Mouse (Mus musculus): ENCODE measurements around the gene Farp2. TPM values are rescaled to one million over a fixed set of nuclear protein-coding genes. Genes with fewer than 3 reads are reported as not detected.
A peak's percentile ranks its signal among the peaks of the same experiment; 100 is the strongest.
"Not testable (repeated sequence)": the region's sequence is repeated elsewhere in the genome, so short reads cannot be mapped to it uniquely, and the experiment has no call there.

Farp2 gene
- 5.9 and 8.3 TPM in 2 replicates for polyA plus RNA-seq (2016; fragmentation: Nextera tagmentation; extraction: Ambion mirVana)

GRCm38 (mm10) chr1:93511585-93512350 lies at the start of gene Farp2:
Gene Farp2, plus strand, starts transcription at chr1:93512079.
- peak within 1 kb of the TSS; percentile 82 for H3K27ac ChIP-seq
- H3K9me3 ChIP-seq: no peaks in the 10 kb centered on the region
- peak; percentile 98 for ATAC-seq (ENCODE audit: insufficient number of reproducible peaks, insufficient read depth, low FRiP score, low TSS enrichment, low read depth)
- peaks cover 15% of the 10 kb centered on the region for H3K36me3 ChIP-seq
- WGBS: under 1% methylated on average over 71 of the region's 71 CpGs
- H3K27me3 ChIP-seq: no peaks in the 10 kb centered on the region
- peaks cover 21% of the 10 kb centered on the region for H3K4me1 ChIP-seq (replicated peaks)
- peak within 1 kb of the TSS; percentile 84 for H3K9ac ChIP-seq (replicated peaks)
- peak within 1 kb of the TSS; percentile 72 for H3K4me3 ChIP-seq (replicated peaks)
- H3K4me2 ChIP-seq: peak within 1 kb of the TSS; percentile 78

DNA sequence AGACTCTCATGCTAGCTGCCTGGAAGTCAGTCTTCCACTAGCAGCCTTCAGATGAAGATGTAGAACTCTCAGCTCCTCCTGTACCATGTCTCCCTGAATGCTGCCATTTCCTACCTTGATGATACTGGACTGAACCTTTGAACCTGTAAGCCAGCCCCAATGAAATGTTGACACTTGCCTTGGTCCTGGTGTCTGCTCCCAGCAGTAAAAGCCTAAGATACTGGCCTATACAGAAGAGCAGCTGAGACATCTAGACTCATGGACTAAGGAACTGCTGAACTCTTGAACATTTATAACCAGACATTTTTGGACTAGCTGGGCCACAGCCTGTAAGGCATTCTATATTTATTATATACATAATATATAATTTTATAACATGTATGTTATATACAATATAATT lies 46.8 kb upstream of the Farp2 start:
- Histone ChIP-seq H3K4me2 (no peak overlapping the region), H3K27me3 (no peaks in the 10 kb centered on the region), H3K4me3 (replicated peaks) (no peak overlapping the region), H3K4me1 (replicated peaks) (no peaks in the 10 kb centered on the region; the same call in 1 of the 2 replicates), H3K9ac (replicated peaks) (no peak overlapping the region), H3K9me3 (no peaks in the 10 kb centered on the region), H3K36me3 (0 out of 2 replicates have a peak, but pooled peaks cover 7% of the 10 kb centered on the region), H3K27ac (no peak overlapping the region)
- ATAC-seq (ENCODE audit: insufficient number of reproducible peaks, insufficient read depth, low FRiP score, low TSS enrichment, low read depth): no peak

DNA sequence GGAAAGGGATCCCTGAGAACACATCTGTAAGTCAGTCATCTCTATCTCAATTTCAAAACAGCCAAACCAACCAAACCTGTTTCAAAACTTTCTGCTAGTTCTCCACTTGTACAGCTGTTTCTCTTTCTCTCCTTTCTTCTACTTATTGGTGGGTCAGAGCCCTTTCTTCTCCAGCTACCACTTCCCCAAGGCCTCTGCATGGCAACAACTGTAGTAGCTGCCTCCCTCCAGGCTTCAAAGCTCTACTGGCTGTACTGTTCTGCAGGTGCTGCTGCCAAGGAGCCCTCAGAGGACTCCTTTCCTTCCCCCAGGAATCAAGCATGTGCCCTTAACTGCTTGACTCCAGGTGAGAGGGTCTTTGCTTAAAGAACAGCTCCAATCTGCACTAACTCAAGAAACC lies 46.1 kb upstream of the Farp2 start:
- Histone ChIP-seq H3K4me3 (replicated peaks) (no peak overlapping the region), H3K4me1 (replicated peaks) (no peaks in the 10 kb centered on the region; the same call in 1 of the 2 replicates), H3K9ac (replicated peaks) (no peak overlapping the region), H3K27ac (no peak overlapping the region), H3K4me2 (no peak overlapping the region), H3K9me3 (no peaks in the 10 kb centered on the region), H3K36me3 (0 out of 2 replicates have a peak, but pooled peaks cover 7% of the 10 kb centered on the region), H3K27me3 (no peaks in the 10 kb centered on the region)
- no peak for ATAC-seq (ENCODE audit: insufficient number of reproducible peaks, insufficient read depth, low FRiP score, low TSS enrichment, low read depth)

GRCm38 (mm10) chr1:93468626-93469025 lies 43.3 kb upstream of the Farp2 start:
- no peak for ATAC-seq (ENCODE audit: insufficient number of reproducible peaks, insufficient read depth, low FRiP score, low TSS enrichment, low read depth)
- no peak overlapping the region for H3K9ac ChIP-seq (replicated peaks)
- H3K9me3 ChIP-seq: no peaks in the 10 kb centered on the region
- 0 out of 2 replicates have a peak, but pooled peaks cover 7% of the 10 kb centered on the region for H3K36me3 ChIP-seq
- no peaks in the 10 kb centered on the region; the same call in 1 of the 2 replicates for H3K4me1 ChIP-seq (replicated peaks)
- H3K4me2 ChIP-seq: no peak overlapping the region
- H3K4me3 ChIP-seq (replicated peaks): no peak overlapping the region
- H3K27me3 ChIP-seq: no peaks in the 10 kb centered on the region
- no peak overlapping the region for H3K27ac ChIP-seq
- WGBS: 91% methylated on average over 4 of the region's 4 CpGs

- no peak for ATAC-seq (ENCODE audit: insufficient number of reproducible peaks, insufficient read depth, low FRiP score, low TSS enrichment, low read depth)
- H3K36me3 ChIP-seq: no peaks in the 10 kb centered on the region
- no peak overlapping the region for H3K4me2 ChIP-seq
- H3K4me1 ChIP-seq (replicated peaks): peaks cover 9% of the 10 kb centered on the region
- WGBS: 94% methylated on average over 3 of the region's 3 CpGs
- H3K27ac ChIP-seq: no peak overlapping the region
- H3K27me3 ChIP-seq: no peaks in the 10 kb centered on the region
- no peak overlapping the region for H3K4me3 ChIP-seq (replicated peaks)
- H3K9me3 ChIP-seq: no peaks in the 10 kb centered on the region
- no peak overlapping the region for H3K9ac ChIP-seq (replicated peaks)
These were observed 36.2 kb upstream of the Farp2 start for GRCm38 (mm10) chr1:93475694-93476093.

- under 1% methylated on average over 39 of the region's 41 CpGs for WGBS
- peak overlapping the region; percentile 94 for H3K27ac ChIP-seq
- peak overlapping the region; percentile 87 for H3K4me3 ChIP-seq (replicated peaks)
- ATAC-seq (ENCODE audit: insufficient number of reproducible peaks, insufficient read depth, low FRiP score, low TSS enrichment, low read depth): peak; percentile 98
- no peaks in the 10 kb centered on the region for H3K9me3 ChIP-seq
- H3K4me1 ChIP-seq (replicated peaks): peaks cover 10% of the 10 kb centered on the region
- peak overlapping the region; percentile 78 for H3K9ac ChIP-seq (replicated peaks)
- no peaks in the 10 kb centered on the region for H3K36me3 ChIP-seq
- no peaks in the 10 kb centered on the region for H3K27me3 ChIP-seq
- H3K4me2 ChIP-seq: peak overlapping the region; percentile 70
These were observed 33.9 kb upstream of the Farp2 start for GRCm38 (mm10) chr1:93477758-93478585.

- Histone ChIP-seq H3K4me3 (replicated peaks) (peak within 1 kb of the TSS; percentile 87), H3K4me1 (replicated peaks) (peaks cover 10% of the 10 kb centered on the region), H3K9me3 (no peaks in the 10 kb centered on the region), H3K27me3 (no peaks in the 10 kb centered on the region), H3K36me3 (no peaks in the 10 kb centered on the region), H3K4me2 (peak within 1 kb of the TSS; percentile 70), H3K9ac (replicated peaks) (peak within 1 kb of the TSS; percentile 78), H3K27ac (peak within 1 kb of the TSS; percentile 94)
- under 1% methylated on average over 74 of the region's 74 CpGs for WGBS
- ATAC-seq (ENCODE audit: insufficient number of reproducible peaks, insufficient read depth, low FRiP score, low TSS enrichment, low read depth): peak; percentile 93
These were observed 33.0 kb upstream of the Farp2 start, which contains the start of gene Hdlbp for GRCm38 (mm10) chr1:93478586-93479475. Gene Hdlbp, minus strand, starts transcription at chr1:93478815.

GRCm38 (mm10) chr1:93479476-93480083 lies 32.3 kb upstream of the Farp2 start:
- no peaks in the 10 kb centered on the region for H3K27me3 ChIP-seq
- WGBS: 9% methylated on average over 23 of the region's 23 CpGs
- H3K4me1 ChIP-seq (replicated peaks): peaks cover 10% of the 10 kb centered on the region
- H3K9me3 ChIP-seq: no peaks in the 10 kb centered on the region
- no peaks in the 10 kb centered on the region for H3K36me3 ChIP-seq
- peak overlapping the region; percentile 87 for H3K4me3 ChIP-seq (replicated peaks)
- H3K27ac ChIP-seq: peak overlapping the region; percentile 94
- H3K4me2 ChIP-seq: peak overlapping the region; percentile 70
- no peak for ATAC-seq (ENCODE audit: insufficient number of reproducible peaks, insufficient read depth, low FRiP score, low TSS enrichment, low read depth)
- peak overlapping the region; percentile 78 for H3K9ac ChIP-seq (replicated peaks)

DNA sequence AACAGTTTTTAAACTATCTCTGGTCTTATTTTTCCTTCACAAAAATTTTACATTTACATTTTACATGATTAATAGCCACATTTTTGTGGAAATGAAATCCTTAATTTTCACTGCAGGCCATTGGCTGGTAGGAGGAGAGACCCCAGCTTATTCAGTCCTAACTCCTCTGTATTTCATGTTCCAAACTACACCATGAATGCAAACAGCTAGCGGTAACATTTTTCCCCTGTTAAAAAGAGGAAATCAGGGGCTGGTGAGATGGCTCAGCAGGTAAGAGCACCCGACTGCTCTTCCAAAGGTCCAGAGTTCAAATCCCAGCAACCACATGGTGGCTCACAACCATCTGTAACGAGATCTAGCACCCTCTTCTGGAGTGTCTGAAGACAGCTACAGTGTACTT lies 25.6 kb upstream of the Farp2 start:
- H3K4me2 ChIP-seq; H3K4me3 ChIP-seq (replicated peaks); H3K9ac ChIP-seq (replicated peaks); H3K27ac ChIP-seq; H3K9me3 ChIP-seq; H3K4me1 ChIP-seq (replicated peaks); ATAC-seq (ENCODE audit: insufficient number of reproducible peaks, insufficient read depth, low FRiP score, low TSS enrichment, low read depth); H3K27me3 ChIP-seq; H3K36me3 ChIP-seq: not testable (repeated sequence)
- 90% methylated on average over 3 of the region's 3 CpGs for WGBS

GRCm38 (mm10) chr1:93495312-93495711 lies 16.6 kb upstream of the Farp2 start:
- no peak overlapping the region for H3K9ac ChIP-seq (replicated peaks)
- no peaks in the 10 kb centered on the region for H3K9me3 ChIP-seq
- no peak overlapping the region for H3K4me2 ChIP-seq
- H3K4me3 ChIP-seq (replicated peaks): no peak overlapping the region
- no peak overlapping the region for H3K27ac ChIP-seq
- WGBS: 86% methylated on average over 3 of the region's 3 CpGs
- H3K36me3 ChIP-seq: peaks cover 67% of the 10 kb centered on the region
- no peak for ATAC-seq (ENCODE audit: insufficient number of reproducible peaks, insufficient read depth, low FRiP score, low TSS enrichment, low read depth)
- H3K4me1 ChIP-seq (replicated peaks): no peaks in the 10 kb centered on the region
- no peaks in the 10 kb centered on the region for H3K27me3 ChIP-seq

All from limb, embryonic 12.5 days (tissue).